Mouse (Mus musculus): ENCODE measurements at regions not wholly inside any gene's neighbourhood (a gene's known extent, or its start where the extent isn't known, plus 50 kb on each side); places are given as distances from the start of the nearest gene placed in this dataset.

DNA sequence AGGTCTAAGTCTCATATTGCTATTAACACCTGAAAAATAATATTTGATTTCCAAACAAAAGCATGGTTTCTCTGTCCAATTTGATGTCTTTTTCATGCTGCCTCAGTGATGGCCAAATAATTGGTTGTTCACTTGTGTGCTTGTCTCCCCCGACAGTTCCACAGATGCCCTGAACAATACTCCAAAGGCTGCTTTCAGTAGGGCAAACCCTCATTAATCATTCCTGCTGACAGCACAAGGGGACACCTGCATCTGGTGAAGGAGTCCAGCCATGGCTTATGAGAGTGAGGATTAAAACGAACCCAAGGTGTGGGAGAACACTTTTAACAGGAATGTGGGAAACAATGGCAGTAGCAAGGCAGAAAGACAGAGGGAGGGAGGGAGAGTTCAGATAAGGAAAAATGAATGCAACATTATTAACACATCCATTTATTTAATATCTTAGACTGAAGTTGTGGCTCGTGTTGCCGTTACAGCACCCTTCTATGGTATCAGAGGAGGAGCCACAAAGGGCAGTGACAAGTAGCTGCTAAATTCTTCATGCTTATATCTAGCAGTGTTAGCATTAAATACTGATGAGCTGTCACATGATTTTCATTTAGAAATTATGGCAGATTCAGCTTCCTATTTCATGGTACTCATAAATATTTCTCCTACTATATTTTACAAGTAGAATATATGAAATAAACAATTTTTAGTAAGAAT, 501.8 kb upstream of the Mms22l start:
- no peak for DNase-seq (ENCODE audit: low spot score in 2 of 2)

DNA sequence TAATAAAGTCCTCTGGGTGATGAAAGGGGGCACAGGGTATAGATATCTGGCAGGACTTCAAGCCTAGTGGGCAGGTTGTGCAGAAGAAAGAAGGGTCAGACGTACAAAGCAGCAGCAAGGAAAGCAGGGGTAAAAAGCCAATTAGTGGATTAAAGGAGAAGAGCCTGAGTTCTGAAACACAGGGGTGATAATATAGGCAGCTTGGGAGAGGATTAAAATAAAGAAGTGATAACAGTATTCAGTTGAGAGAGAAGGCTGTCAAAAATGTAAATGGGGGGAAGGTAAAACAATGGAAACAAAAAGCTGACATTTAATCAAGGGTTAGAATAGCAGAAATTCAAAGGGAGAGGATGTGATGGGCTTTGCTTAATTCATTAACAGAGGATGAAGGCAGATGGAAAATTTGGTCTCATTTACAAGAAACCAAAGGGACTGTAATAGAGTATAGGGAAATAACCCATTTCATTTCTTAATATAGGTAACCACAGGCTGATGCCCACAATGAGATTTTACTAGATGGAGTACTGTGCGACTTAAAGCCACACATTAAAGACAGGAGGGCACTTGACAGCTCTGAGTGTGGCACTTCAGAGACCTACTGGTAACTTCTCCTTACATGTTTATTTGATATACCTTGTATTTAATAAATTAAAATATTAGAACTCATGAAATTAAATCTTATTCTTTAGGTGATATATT, 489.8 kb upstream of the Mms22l start:
- DNase-seq (ENCODE audit: low spot score in 2 of 2): no peak

DNA sequence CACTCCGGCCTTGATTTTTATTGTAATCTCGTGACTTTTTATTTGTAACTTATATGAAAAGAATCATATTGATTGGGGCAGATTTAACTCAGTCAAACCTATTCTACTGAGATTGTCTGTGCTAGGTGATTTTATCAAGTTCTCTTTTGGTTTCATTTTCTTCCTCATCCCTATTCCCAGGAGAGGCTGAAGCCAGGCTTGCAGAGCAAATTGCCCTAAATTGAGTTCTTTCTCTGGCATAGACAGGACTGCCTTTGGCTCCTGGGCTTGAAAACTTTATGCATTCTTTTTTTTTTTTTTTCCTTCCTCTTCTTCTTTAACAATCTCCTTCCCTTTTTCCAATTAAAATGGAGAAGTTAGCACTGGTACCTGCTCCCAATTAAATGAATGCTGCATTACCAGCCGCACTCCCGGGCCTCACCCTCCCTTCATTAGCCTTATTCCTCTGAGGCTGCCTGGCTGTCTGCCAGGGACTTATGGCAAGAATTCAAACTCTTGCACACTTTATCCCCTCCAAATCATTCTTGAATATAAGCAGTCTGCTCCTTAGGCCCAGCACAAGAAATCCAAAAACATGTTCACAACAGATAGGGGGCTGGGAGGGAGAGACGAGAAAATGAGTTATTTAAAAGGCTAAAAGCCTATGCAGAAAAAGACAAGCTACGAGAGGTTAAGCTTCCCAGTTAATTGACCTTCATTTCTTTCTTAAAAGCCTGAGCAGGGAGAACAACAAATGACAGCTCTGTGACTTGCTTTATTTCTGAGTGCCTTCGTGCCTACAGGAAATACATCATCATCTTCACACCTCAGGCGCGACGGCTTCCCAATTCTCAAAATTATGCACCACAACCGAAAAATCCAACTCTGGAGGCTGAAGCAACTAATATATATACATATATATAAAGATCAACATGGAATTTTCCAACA, 476.8 kb upstream of the Mms22l start:
- peak; percentile 38 to 42 for DNase-seq (ENCODE audit: low spot score in 2 of 2)

Data from frontal cortex, postnatal 36 days (tissue).